Mouse (Mus musculus) lung, embryonic 14.5 days (tissue): Measurements from ENCODE around the gene Gng13. TPM values are rescaled to one million over a fixed set of nuclear protein-coding genes. Genes with fewer than 3 reads are reported as not detected.

ENCODE experiments used
- ATAC-seq: fragments of 200-750 bp; cut with Nextera tagmentation; 2 replicates; pipeline ENCODE4 v1.8.0; 2017; ENCODE audit warnings: mild to moderate bottlenecking, moderate TSS enrichment, moderate library complexity; ENCODE audit not compliant: insufficient read depth
- DNase-seq: peaks from one replicate; pipeline ENCODE4 v3.0.0-alpha.2; 2015
- H3K27ac ChIP-seq: fragments of 300-500 bp; sonication (generic); 2 replicates; pipeline ENCODE4 v1.5.1; 2014; ENCODE audit warnings: low read depth, mild to moderate bottlenecking, moderate library complexity
- H3K27me3 ChIP-seq: fragments of 300-500 bp; sonication (generic); 2 replicates; pipeline ENCODE4 v1.6.1; 2014; ENCODE audit warnings: low read length, control low read depth; ENCODE audit not compliant: insufficient read depth
- H3K36me3 ChIP-seq: fragments of 300-500 bp; sonication (generic); 2 replicates; pipeline ENCODE4 v1.6.1; 2014; ENCODE audit warnings: control low read depth; ENCODE audit not compliant: insufficient read depth
- H3K4me1 ChIP-seq: fragments of 300-500 bp; sonication (generic); 2 replicates; pipeline ENCODE4 v1.6.1; 2014; ENCODE audit warnings: antibody characterized with exemption, control low read depth; ENCODE audit not compliant: insufficient read depth
- H3K4me2 ChIP-seq: fragments of 300-500 bp; sonication (generic); 2 replicates; pipeline ENCODE4 v1.6.1; 2014; ENCODE audit warnings: mild to moderate bottlenecking
- H3K4me3 ChIP-seq: fragments of 300-500 bp; sonication (generic); 2 replicates; pipeline ENCODE4 v1.5.1; 2014; ENCODE audit warnings: low read depth, low read length
- H3K9ac ChIP-seq: fragments of 300-500 bp; sonication (generic); 2 replicates; pipeline ENCODE4 v1.6.1; 2014
- H3K9me3 ChIP-seq: fragments of 300-500 bp; sonication (generic); 2 replicates; pipeline ENCODE4 v1.6.1; 2016; ENCODE audit warnings: low read depth, low read length, control low read depth
- CTCF ChIP-seq: IDR thresholded peaks from 2 replicates; pipeline ENCODE4 v1.5.1; 2016; ENCODE audit warnings: antibody characterized with exemption, low read depth
- WGBS: fragments of 180-500 bp; shearing (Covaris S2); extraction: QIAGEN DNeasy Blood & Tissue Kit; methylation state at CpG from one replicate; pipeline ENCODE4 v1.1.7; 2014; 5-methylcytosine and 5-hydroxymethylcytosine counted together
- microRNA-seq: library from miRNA; unstranded; fragments of <30 nt; microRNA quantifications from one replicate; pipeline ENCODE4, GENCODE M21; 2016; ENCODE audit warnings: borderline number of aligned reads
- polyA plus RNA-seq: library from polyadenylated mRNA; unstranded; fragments of >200 nt; fragmentation: Nextera tagmentation; extraction: Ambion mirVana; gene quantifications from 2 replicates; pipeline ENCODE4 v1.2.1, GENCODE M21; 2014

Gng13 gene
- polyA plus RNA-seq, 1 experiment from 2014 or later: 1.3 TPM

DNA sequence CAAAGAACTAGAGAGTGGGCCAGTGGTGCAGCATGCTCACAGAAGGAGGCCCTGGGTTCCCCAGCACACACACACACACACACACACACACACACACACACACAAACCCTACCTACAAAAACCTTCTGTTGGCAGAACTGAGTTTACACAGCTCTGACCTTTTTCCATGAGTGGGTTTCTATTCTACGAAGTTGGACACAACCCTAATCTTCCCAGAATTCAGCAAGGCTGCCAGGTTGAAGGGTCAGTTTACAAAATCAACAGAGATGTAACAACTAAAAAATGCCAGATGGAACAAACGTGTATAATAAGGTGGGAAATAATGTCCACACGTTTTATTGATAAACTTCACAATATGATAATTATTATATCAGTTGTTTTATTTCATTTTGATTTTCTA, 40.7 kb downstream of the Gng13 start:
- Histone ChIP-seq H3K27ac (no peak overlapping the region), H3K4me1 (0 out of 2 replicates have a peak, but pooled peaks cover 2% of the 10 kb centered on the region), H3K27me3 (no peaks in the 10 kb centered on the region), H3K9me3 (no peaks in the 10 kb centered on the region), H3K4me2 (no peak overlapping the region), H3K4me3 (no peak overlapping the region), H3K36me3 (no peaks in the 10 kb centered on the region), H3K9ac (no peak overlapping the region)
- DNase-seq (no peak), ATAC-seq (no peak)
- TF ChIP-seq CTCF: no peak
- 45% methylated on average over 3 of the region's 3 CpGs for WGBS

DNA sequence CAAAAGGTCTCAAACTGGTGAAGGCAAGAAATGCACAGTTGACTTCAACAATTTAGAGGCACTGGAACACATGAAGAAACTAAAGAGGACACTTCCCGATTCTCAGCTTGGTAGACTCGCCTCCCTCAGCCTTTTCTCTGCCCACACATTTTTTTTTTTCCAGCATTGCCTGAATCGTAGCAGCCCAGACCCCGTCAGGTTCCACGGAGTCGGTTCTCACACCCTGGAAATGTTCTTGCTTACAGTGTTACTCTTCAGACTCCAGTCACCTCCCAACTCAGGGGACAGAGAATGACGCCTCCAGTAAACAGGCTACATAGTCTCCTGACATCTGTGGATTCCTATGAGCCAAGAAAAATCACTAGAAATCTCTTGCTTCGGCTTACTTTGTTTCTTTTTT, 43.2 kb downstream of the Gng13 start:
- no peak overlapping the region for H3K9ac ChIP-seq
- H3K4me3 ChIP-seq: no peak overlapping the region
- no peaks in the 10 kb centered on the region for H3K36me3 ChIP-seq
- ATAC-seq (no peak), DNase-seq (no peak)
- TF ChIP-seq CTCF: no peak
- H3K27me3 ChIP-seq: no peaks in the 10 kb centered on the region
- 0 out of 2 replicates have a peak, but pooled peaks cover 2% of the 10 kb centered on the region for H3K4me1 ChIP-seq
- no peak overlapping the region for H3K27ac ChIP-seq
- H3K9me3 ChIP-seq: no peaks in the 10 kb centered on the region
- WGBS: 67% methylated on average over 8 of the region's 8 CpGs
- H3K4me2 ChIP-seq: no peak overlapping the region

DNA sequence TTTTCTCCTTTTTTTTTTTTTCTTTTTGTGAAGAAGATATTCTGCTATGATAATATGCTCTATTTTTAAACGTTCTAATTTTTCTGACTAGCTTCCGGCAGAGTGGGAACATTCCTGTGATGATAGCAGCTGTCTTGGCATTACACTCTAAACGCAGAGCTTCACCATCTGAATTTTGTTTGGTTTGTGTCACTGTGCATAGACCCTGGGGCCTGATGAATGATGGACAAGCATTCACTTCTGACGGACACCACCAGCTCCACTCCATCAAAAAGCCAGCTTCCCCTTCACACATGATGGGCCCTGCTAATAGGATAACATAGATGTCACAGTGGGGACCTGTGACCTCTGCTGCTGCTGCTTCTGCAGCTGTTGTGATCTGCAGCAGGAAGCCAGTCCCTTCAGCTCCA, 44.6 kb downstream of the Gng13 start:
- no peak for ATAC-seq
- no peaks in the 10 kb centered on the region for H3K27me3 ChIP-seq
- DNase-seq: no peak
- H3K4me2 ChIP-seq: no peak overlapping the region
- TF ChIP-seq CTCF: no peak
- no peak overlapping the region for H3K27ac ChIP-seq
- H3K4me1 ChIP-seq: no peaks in the 10 kb centered on the region
- H3K4me3 ChIP-seq: no peak overlapping the region
- no peak overlapping the region for H3K9ac ChIP-seq
- WGBS: 16% methylated on average over 4 of the region's 4 CpGs
- H3K36me3 ChIP-seq: no peaks in the 10 kb centered on the region
- no peaks in the 10 kb centered on the region for H3K9me3 ChIP-seq

DNA sequence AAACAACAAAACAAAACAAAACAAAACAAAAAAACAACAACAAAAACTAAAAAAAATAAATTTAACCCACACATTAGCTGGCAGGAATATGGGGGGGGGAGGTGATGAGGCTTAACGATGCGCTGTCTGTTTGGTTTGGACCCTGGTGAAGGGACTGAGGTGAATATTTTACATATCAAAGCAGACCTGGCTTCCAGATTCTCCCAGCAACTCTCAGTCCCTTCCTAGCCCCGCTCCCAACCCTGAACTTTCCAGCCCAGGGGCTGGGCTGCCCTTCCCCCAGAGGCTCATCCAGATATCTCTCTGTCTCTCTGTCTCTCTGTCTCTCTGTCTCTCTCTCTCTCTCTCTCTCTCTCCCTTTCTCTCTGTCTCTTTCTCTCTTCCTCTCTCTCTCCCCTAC, 45.6 kb downstream of the Gng13 start:
- 38% methylated on average over 3 of the region's 3 CpGs for WGBS
- H3K27me3 ChIP-seq: no peaks in the 10 kb centered on the region
- ATAC-seq (no peak), DNase-seq (no peak)
- no peak overlapping the region for H3K9ac ChIP-seq
- H3K4me3 ChIP-seq: no peak overlapping the region
- H3K36me3 ChIP-seq: no peaks in the 10 kb centered on the region
- no peak overlapping the region for H3K27ac ChIP-seq
- no peaks in the 10 kb centered on the region for H3K9me3 ChIP-seq
- no peak overlapping the region for H3K4me2 ChIP-seq
- H3K4me1 ChIP-seq: no peaks in the 10 kb centered on the region
- no peak for TF ChIP-seq CTCF

DNA sequence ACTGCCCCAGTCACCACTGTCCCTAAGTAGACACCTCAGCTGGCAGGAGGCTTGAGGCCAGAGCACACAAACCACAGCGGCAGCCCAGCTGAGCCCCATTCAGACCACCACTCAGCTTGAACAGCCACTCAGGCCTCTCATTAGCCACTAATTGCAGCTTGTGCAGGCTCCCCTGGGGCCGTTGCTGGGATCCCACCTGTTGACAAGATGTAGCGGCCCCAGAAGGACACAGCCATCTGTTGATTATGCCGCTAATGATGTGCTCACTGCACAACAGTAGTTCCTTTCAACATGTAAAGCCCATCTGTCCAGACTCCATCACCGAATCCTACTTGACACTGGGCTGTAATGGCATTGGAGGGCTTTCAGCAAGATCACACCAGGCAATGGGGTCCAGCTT, 48.9 kb downstream of the Gng13 start:
- no peak overlapping the region for H3K4me3 ChIP-seq
- no peak overlapping the region for H3K9ac ChIP-seq
- H3K27me3 ChIP-seq: no peaks in the 10 kb centered on the region
- H3K4me2 ChIP-seq: no peak overlapping the region
- H3K27ac ChIP-seq: no peak overlapping the region
- H3K4me1 ChIP-seq: no peaks in the 10 kb centered on the region
- no peaks in the 10 kb centered on the region for H3K36me3 ChIP-seq
- no peak for DNase-seq
- ATAC-seq: no peak
- no peaks in the 10 kb centered on the region for H3K9me3 ChIP-seq
- no peak for TF ChIP-seq CTCF
- WGBS: 67% methylated on average over 5 of the region's 5 CpGs

Small RNAs within 50 kb of the gene (microRNA-seq; reads per million reads assigned to microRNA genes)
- gene Gm25083: not detected

Other genes starting within 250 kb of the Gng13 start
- gene Sstr5, start 219.9 kb upstream of the Gng13 start, polyA plus RNA-seq: 0.15 TPM in 1 of 2 replicates, not detected in the other
- gene Sox8, start 146.5 kb upstream of the Gng13 start, polyA plus RNA-seq: 0.42 and 0.79 TPM in 2 replicates
- gene Lmf1, start 138.1 kb upstream of the Gng13 start, polyA plus RNA-seq: 25.7 and 26.1 TPM in 2 replicates
- 27.1 and 32.3 TPM in 2 replicates for gene Chtf18, start 10.2 kb downstream of the Gng13 start, polyA plus RNA-seq
- 22.1 and 22.6 TPM in 2 replicates for gene Rpusd1, start 10.5 kb downstream of the Gng13 start, polyA plus RNA-seq
- 0.24 and 0.31 TPM in 2 replicates for gene Mslnl, start 18.9 kb downstream of the Gng13 start, polyA plus RNA-seq
- 1.8 and 4.6 TPM in 2 replicates for gene Msln, start 37.2 kb downstream of the Gng13 start, polyA plus RNA-seq
- gene Narfl, start 56.6 kb downstream of the Gng13 start, polyA plus RNA-seq: 24.3 and 25.6 TPM in 2 replicates
- 55.1 and 57.9 TPM in 2 replicates for gene Haghl, start 68.5 kb downstream of the Gng13 start, polyA plus RNA-seq
- 0.12 TPM in 1 of 2 replicates, not detected in the other for gene Ccdc78, start 69.4 kb downstream of the Gng13 start, polyA plus RNA-seq
- 81.9 and 96.8 TPM in 2 replicates for gene Fam173a, start 75.7 kb downstream of the Gng13 start, polyA plus RNA-seq
- not detected in 2 replicates for gene AC134908.4, start 78.5 kb downstream of the Gng13 start, polyA plus RNA-seq
- 10.4 and 12.7 TPM in 2 replicates for gene Metrn, start 80.0 kb downstream of the Gng13 start, polyA plus RNA-seq
- gene Fbxl16, start 91.9 kb downstream of the Gng13 start, polyA plus RNA-seq: 0.97 and 1.3 TPM in 2 replicates
- gene Wdr24, start 106.5 kb downstream of the Gng13 start, polyA plus RNA-seq: 24.6 and 26.0 TPM in 2 replicates
- 39.5 and 40.6 TPM in 2 replicates for gene Jmjd8, start 111.7 kb downstream of the Gng13 start, polyA plus RNA-seq
- 335 and 367 TPM in 2 replicates for gene Stub1, start 116.2 kb downstream of the Gng13 start, polyA plus RNA-seq
- 1.8 and 2.0 TPM in 2 replicates for gene Rhbdl1, start 120.1 kb downstream of the Gng13 start, polyA plus RNA-seq
- gene Gm20683, start 124.6 kb downstream of the Gng13 start, polyA plus RNA-seq: 1.0 and 1.4 TPM in 2 replicates
- 10.8 and 11.0 TPM in 2 replicates for gene Rhot2, start 127.7 kb downstream of the Gng13 start, polyA plus RNA-seq
- 29.9 and 34.1 TPM in 2 replicates for gene Wdr90, start 144.3 kb downstream of the Gng13 start, polyA plus RNA-seq
- 17.7 and 17.9 TPM in 2 replicates for gene Mcrip2, start 151.6 kb downstream of the Gng13 start, polyA plus RNA-seq
- 44.6 and 45.7 TPM in 2 replicates for gene Mettl26, start 157.9 kb downstream of the Gng13 start, polyA plus RNA-seq
- gene Wfikkn1, start 163.7 kb downstream of the Gng13 start, polyA plus RNA-seq: 0.57 and 0.87 TPM in 2 replicates
- 15.3 and 15.4 TPM in 2 replicates for gene Rab40c, start 202.6 kb downstream of the Gng13 start, polyA plus RNA-seq
- 65.9 and 69.0 TPM in 2 replicates for gene Pigq, start 227.8 kb downstream of the Gng13 start, polyA plus RNA-seq
- gene Nhlrc4, start 227.8 kb downstream of the Gng13 start, polyA plus RNA-seq: not detected in 2 replicates
- gene A930017K11Rik, start 235.4 kb downstream of the Gng13 start, polyA plus RNA-seq: 0.16 and 0.26 TPM in 2 replicates